Mouse (Mus musculus) liver, postnatal 0 days (tissue): ENCODE results near the gene Pklr. TPM values are rescaled to one million over a fixed set of nuclear protein-coding genes. Genes with fewer than 3 reads are reported as not detected.
A peak's percentile ranks its signal among the peaks of the same experiment; 100 is the strongest.

ENCODE experiments used
- ATAC-seq: fragments of 200-750 bp; cut with Nextera tagmentation; 2 replicates; pipeline ENCODE4 v1.8.0; 2017; ENCODE audit warnings: mild to moderate bottlenecking, moderate library complexity
- DNase-seq: peaks from one replicate; pipeline ENCODE4 v3.0.0-alpha.2; 2016
- H3K27ac ChIP-seq: fragments of 300-500 bp; sonication (generic); 2 replicates; pipeline ENCODE4 v1.5.1; 2014; ENCODE audit warnings: antibody characterized with exemption, moderate library complexity, mild to moderate bottlenecking, low read depth
- H3K27me3 ChIP-seq: fragments of 300-500 bp; sonication (generic); 2 replicates; pipeline ENCODE4 v1.6.1; 2014; ENCODE audit warnings: low read length, control low read depth, mixed read lengths; ENCODE audit not compliant: insufficient read depth
- H3K36me3 ChIP-seq: fragments of 300-500 bp; sonication (generic); replicated peaks from 2 replicates; pipeline ENCODE4 v1.6.1; 2014; ENCODE audit warnings: mild to moderate bottlenecking, control low read depth, low read length, moderate library complexity, mixed read lengths; ENCODE audit not compliant: insufficient read depth
- H3K4me1 ChIP-seq: fragments of 300-500 bp; sonication (generic); 2 replicates; pipeline ENCODE4 v1.6.1; 2014; ENCODE audit warnings: antibody characterized with exemption, mild to moderate bottlenecking, control low read depth; ENCODE audit not compliant: insufficient read depth
- H3K4me2 ChIP-seq: fragments of 300-500 bp; sonication (generic); 2 replicates; pipeline ENCODE4 v1.6.1; 2014; ENCODE audit warnings: low read depth, mild to moderate bottlenecking, low read length, moderate library complexity, mixed read lengths
- H3K4me3 ChIP-seq: fragments of 300-500 bp; sonication (generic); 2 replicates; pipeline ENCODE4 v1.5.1; 2014; ENCODE audit warnings: low read depth, low read length
- H3K9ac ChIP-seq: fragments of 300-500 bp; sonication (generic); replicated peaks from 2 replicates; pipeline ENCODE4 v1.6.1; 2014; ENCODE audit warnings: mild to moderate bottlenecking, moderate library complexity
- H3K9me3 ChIP-seq: fragments of 300-500 bp; sonication (generic); 2 replicates; pipeline ENCODE4 v1.6.1; 2016; ENCODE audit warnings: mild to moderate bottlenecking, control low read depth, low read length, mixed read lengths
- CTCF ChIP-seq: sonication (generic); IDR thresholded peaks from 2 replicates; pipeline ENCODE4 v1.5.1; 2016; ENCODE audit warnings: antibody characterized with exemption, low read depth
- EP300 ChIP-seq: IDR thresholded peaks from 2 replicates; pipeline ENCODE4 v1.6.1; 2016; ENCODE audit warnings: antibody characterized with exemption, low read depth, mild to moderate bottlenecking
- WGBS: fragments of 180-500 bp; shearing (Covaris S2); extraction: QIAGEN DNeasy Blood & Tissue Kit; methylation state at CpG from one replicate; pipeline ENCODE4 v1.1.7; 2014; ENCODE audit not compliant: insufficient replicate concordance; 5-methylcytosine and 5-hydroxymethylcytosine counted together
- polyA plus RNA-seq: library from polyadenylated mRNA; unstranded; fragments of >200 nt; fragmentation: Nextera tagmentation; extraction: Ambion mirVana; gene quantifications from 2 replicates; pipeline ENCODE4 v1.2.1, GENCODE M21; 2015

The Pklr gene
- polyA plus RNA-seq, 1 experiment from 2014 or later: 27.8 TPM

GRCm38 (mm10) chr3:89164506-89165267 lies 28.7 kb downstream of the Pklr start, which contains the start of gene Clk2:
TSS of gene Clk2 (plus strand) at chr3:89164795.
- peak within 1 kb of the TSS; percentile 93 for H3K9ac ChIP-seq
- peak; percentile 97 for DNase-seq
- peaks cover 23% of the 10 kb centered on the region for H3K4me1 ChIP-seq
- H3K9me3 ChIP-seq: no peaks in the 10 kb centered on the region
- TF ChIP-seq CTCF: no peak
- TF ChIP-seq EP300: no peak
- H3K4me3 ChIP-seq: peak within 1 kb of the TSS; percentile 94
- H3K36me3 ChIP-seq: peaks cover 31% of the 10 kb centered on the region
- peak; percentile 98 for ATAC-seq
- under 1% methylated on average over 57 of the region's 79 CpGs for WGBS
- peak within 1 kb of the TSS; percentile 96 for H3K27ac ChIP-seq
- peak within 1 kb of the TSS; percentile 78 for H3K4me2 ChIP-seq
- H3K27me3 ChIP-seq: peaks cover under 1% of the 10 kb centered on the region

- ATAC-seq (no peak), DNase-seq (no peak)
- Histone ChIP-seq H3K9me3 (no peaks in the 10 kb centered on the region), H3K9ac (peak overlapping the region; percentile 93), H3K27ac (peak overlapping the region; percentile 96), H3K36me3 (peaks cover 37% of the 10 kb centered on the region), H3K4me3 (peak overlapping the region; percentile 94), H3K27me3 (no peaks in the 10 kb centered on the region), H3K4me1 (peaks cover 16% of the 10 kb centered on the region), H3K4me2 (peak overlapping the region; percentile 78)
- no peak for TF ChIP-seq CTCF
- no peak for TF ChIP-seq EP300
- 16% methylated on average over 12 of the region's 12 CpGs for WGBS
Measured at GRCm38 (mm10) chr3:89165268-89165870, 29.4 kb downstream of the Pklr start.

GRCm38 (mm10) chr3:89166945-89167344 lies 31.0 kb downstream of the Pklr start:
- Histone ChIP-seq H3K9ac (no peak overlapping the region; the same call in 1 of the 2 replicates), H3K4me1 (peaks cover 16% of the 10 kb centered on the region), H3K27me3 (no peaks in the 10 kb centered on the region), H3K4me2 (no peak overlapping the region), H3K36me3 (peaks cover 47% of the 10 kb centered on the region), H3K9me3 (no peaks in the 10 kb centered on the region), H3K27ac (no peak overlapping the region), H3K4me3 (no peak overlapping the region)
- no peak for ATAC-seq
- TF ChIP-seq EP300: no peak
- TF ChIP-seq CTCF: no peak
- no peak for DNase-seq
- WGBS: 91% methylated on average over 19 of the region's 19 CpGs

DNA sequence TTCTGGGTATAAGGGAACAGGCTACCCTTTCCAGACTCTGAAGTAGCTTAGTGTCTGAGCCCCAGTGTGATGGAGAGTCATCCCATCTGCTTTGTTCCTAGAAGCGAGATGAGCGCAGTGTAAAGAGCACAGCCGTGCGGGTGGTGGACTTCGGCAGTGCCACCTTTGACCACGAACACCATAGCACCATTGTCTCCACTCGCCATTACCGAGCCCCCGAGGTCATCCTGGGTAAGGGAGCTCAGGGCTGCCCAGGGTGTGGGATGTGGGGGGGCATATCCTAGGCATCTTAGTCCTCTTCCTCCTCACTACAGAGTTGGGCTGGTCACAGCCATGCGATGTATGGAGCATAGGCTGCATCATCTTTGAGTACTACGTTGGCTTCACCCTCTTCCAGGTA lies 38.9 kb downstream of the Pklr start:
- DNase-seq (no peak), ATAC-seq (no peak)
- H3K4me2 ChIP-seq: no peak overlapping the region
- H3K4me3 ChIP-seq: no peak overlapping the region
- H3K36me3 ChIP-seq: peaks cover 65% of the 10 kb centered on the region
- H3K27ac ChIP-seq: no peak overlapping the region
- TF ChIP-seq CTCF: no peak
- TF ChIP-seq EP300: no peak
- no peaks in the 10 kb centered on the region for H3K9me3 ChIP-seq
- no peaks in the 10 kb centered on the region for H3K27me3 ChIP-seq
- H3K9ac ChIP-seq: no peak overlapping the region
- peaks cover 10% of the 10 kb centered on the region for H3K4me1 ChIP-seq
- 92% methylated on average over 11 of the region's 11 CpGs for WGBS

DNA sequence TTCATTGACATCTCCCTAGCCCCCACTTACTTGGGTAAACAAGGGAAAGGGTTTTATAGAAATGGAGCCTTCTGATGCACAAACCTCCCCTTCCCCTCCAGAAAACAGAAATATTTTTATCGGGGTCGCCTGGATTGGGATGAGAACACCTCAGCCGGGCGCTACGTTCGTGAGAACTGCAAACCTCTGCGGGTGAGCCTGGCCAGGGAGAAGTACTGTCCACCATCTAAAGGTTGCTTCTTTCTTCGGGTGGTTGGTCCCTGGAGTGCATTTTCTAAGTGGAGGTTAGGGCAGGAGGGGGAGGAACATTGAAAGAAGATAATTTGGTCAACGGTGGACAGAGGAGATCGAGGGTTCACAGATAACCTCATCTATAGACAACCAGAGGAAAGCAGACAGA lies 39.6 kb downstream of the Pklr start:
- TF ChIP-seq CTCF (no peak), EP300 (no peak)
- Histone ChIP-seq H3K4me1 (peaks cover 10% of the 10 kb centered on the region), H3K27ac (no peak overlapping the region), H3K4me3 (no peak overlapping the region), H3K36me3 (peaks cover 65% of the 10 kb centered on the region), H3K9me3 (no peaks in the 10 kb centered on the region), H3K4me2 (no peak overlapping the region), H3K9ac (no peak overlapping the region), H3K27me3 (no peaks in the 10 kb centered on the region)
- DNase-seq: no peak
- WGBS: 91% methylated on average over 10 of the region's 10 CpGs
- no peak for ATAC-seq

GRCm38 (mm10) chr3:89176421-89176820 lies 40.5 kb downstream of the Pklr start:
- TF ChIP-seq EP300 (no peak), CTCF (no peak)
- H3K27ac ChIP-seq: no peak overlapping the region
- H3K4me3 ChIP-seq: no peak overlapping the region
- 82% methylated on average over 7 of the region's 7 CpGs for WGBS
- peaks cover 66% of the 10 kb centered on the region for H3K36me3 ChIP-seq
- H3K27me3 ChIP-seq: no peaks in the 10 kb centered on the region
- ATAC-seq (no peak), DNase-seq (no peak)
- H3K4me2 ChIP-seq: no peak overlapping the region
- H3K4me1 ChIP-seq: peaks cover 10% of the 10 kb centered on the region
- H3K9me3 ChIP-seq: no peaks in the 10 kb centered on the region
- no peak overlapping the region for H3K9ac ChIP-seq
